Mouse (Mus musculus): ENCODE measurements around the gene Mmp23. TPM values are rescaled to one million over a fixed set of nuclear protein-coding genes. Genes with fewer than 3 reads are reported as not detected.

Gene Mmp23
- total RNA-seq, 4 experiments from 2014 or later: 4.8 to 8.4 (median 6.7) TPM

DNA sequence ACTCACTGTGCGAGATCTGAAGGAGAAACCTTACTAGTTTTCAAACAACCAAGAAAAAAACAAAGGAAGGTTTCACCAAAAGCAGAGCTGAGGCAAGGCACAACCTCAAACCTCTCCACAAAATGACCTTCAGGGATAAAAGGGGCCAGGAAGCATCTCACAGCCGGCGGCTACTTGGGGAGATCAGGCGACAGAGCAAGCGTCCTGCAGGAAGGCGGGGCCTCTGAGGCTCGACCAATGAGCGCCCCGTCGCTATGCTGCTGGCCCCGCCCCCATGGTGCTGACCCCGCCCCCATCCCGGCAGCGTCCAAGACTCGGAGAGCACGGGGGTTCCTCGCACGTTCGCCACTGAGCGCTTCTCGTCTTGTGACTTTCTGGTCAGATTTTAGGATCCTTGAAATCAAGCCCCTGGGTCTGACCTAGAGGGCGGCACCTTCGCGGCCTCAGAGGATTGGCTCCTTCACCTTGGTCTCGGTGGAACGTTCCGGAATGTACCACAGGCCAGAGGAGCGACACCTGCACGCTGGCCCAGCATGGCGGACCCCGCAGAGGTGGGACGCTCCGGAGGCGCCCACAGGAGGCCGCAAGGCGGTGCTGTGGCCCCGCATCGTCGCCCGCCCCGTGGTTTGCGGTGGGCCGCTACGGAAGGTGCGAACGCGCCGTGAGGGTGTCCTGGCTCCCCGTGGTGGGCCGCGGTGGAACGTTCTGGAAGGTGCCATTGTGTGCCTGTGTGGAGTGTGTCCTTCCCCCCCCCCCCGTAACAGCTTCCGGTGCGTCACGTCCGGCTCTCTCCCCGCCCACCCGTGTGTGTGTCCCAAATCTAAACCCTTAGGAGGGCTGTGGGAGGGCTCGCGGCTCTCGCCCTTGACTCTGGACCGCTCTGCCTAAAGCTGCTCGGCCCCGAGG is 51.8 kb downstream of the Mmp23 start, which contains the start of gene Slc35e2:
TSS of gene Slc35e2 (plus strand) at position 326 of the 906 bp plus-strand sequence.
- peak; percentile 86 for DNase-seq

Other genes starting within 250 kb of the Mmp23 start
- 1 to 10 TPM; 1.0 to 3.4 (median 1.4) TPM for gene Cfap74, start 244.2 kb downstream of the Mmp23 start, total RNA-seq (2022)
- gene Tmem52, start 184.3 kb downstream of the Mmp23 start, total RNA-seq (2022): 10 to 100 TPM in 3 of 4 experiments, 1 to 10 TPM in 1; 5.8 to 48.6 (median 27.3) TPM
- 100 to 1,000 TPM; 344 to 487 (median 448) TPM for gene Gnb1, start 162.0 kb downstream of the Mmp23 start, total RNA-seq (2022)
- 100 to 1,000 TPM; 155 to 289 (median 213) TPM for gene Nadk, start 91.0 kb downstream of the Mmp23 start, total RNA-seq (2022)
- 10 to 100 TPM; 38.8 to 54.2 (median 44.9) TPM for gene Slc35e2, start 52.0 kb downstream of the Mmp23 start, total RNA-seq (2022)
- 10 to 100 TPM; 43.1 to 56.6 (median 47.3) TPM for gene Cdk11b, start 28.5 kb downstream of the Mmp23 start, total RNA-seq (2022)
- not detected for gene Gm10563, start 8.0 kb downstream of the Mmp23 start, total RNA-seq (2022)
- 10 to 100 TPM; 53.5 to 74.5 (median 61.5) TPM for gene Mib2, start 15.8 kb upstream of the Mmp23 start, total RNA-seq (2022)
- 10 to 100 TPM; 67.7 to 72.0 (median 69.9) TPM for gene Fndc10, start 41.0 kb upstream of the Mmp23 start, total RNA-seq (2022)
- gene Ssu72, start 51.4 kb upstream of the Mmp23 start, total RNA-seq (2022): 100 to 1,000 TPM; 106 to 127 (median 114) TPM
- gene Tmem240, start 81.4 kb upstream of the Mmp23 start, total RNA-seq (2022): 1 to 10 TPM in 3 of 4 experiments, under 1 TPM in 1; 0.90 to 1.2 (median 1.1) TPM
- gene Atad3a, start 107.7 kb upstream of the Mmp23 start, total RNA-seq (2022): 10 to 100 TPM; 69.5 to 90.1 (median 77.6) TPM
- 1 to 10 TPM; 3.2 to 6.9 (median 4.7) TPM for gene Vwa1, start 121.3 kb upstream of the Mmp23 start, total RNA-seq (2022)
- 1 to 10 TPM in 1 of 4 experiments, under 1 TPM in 3; 0.17 to 1.0 (median 0.62) TPM for gene Tmem88b, start 132.5 kb upstream of the Mmp23 start, total RNA-seq (2022)
- gene Ankrd65, start 137.1 kb upstream of the Mmp23 start, total RNA-seq (2022): not detected
- gene Mrpl20, start 149.5 kb upstream of the Mmp23 start, total RNA-seq (2022): 100 to 1,000 TPM; 102 to 144 (median 126) TPM
- 100 to 1,000 TPM in 3 of 4 experiments, 10 to 100 TPM in 1; 88.5 to 164 (median 122) TPM for gene Ccnl2, start 159.1 kb upstream of the Mmp23 start, total RNA-seq (2022)
- gene Aurkaip1, start 177.9 kb upstream of the Mmp23 start, total RNA-seq (2022): 100 to 1,000 TPM; 134 to 175 (median 158) TPM
- gene Mxra8, start 186.3 kb upstream of the Mmp23 start, total RNA-seq (2022): 10 to 100 TPM; 45.1 to 93.9 (median 66.8) TPM
- gene Dvl1, start 194.0 kb upstream of the Mmp23 start, total RNA-seq (2022): 100 to 1,000 TPM in 1 of 4 experiments, 10 to 100 TPM in 3; 69.6 to 110 (median 73.1) TPM
- gene Tas1r3, start 210.0 kb upstream of the Mmp23 start, total RNA-seq (2022): 1 to 10 TPM in 1 of 4 experiments, under 1 TPM in 3; 0.46 to 1.2 (median 0.62) TPM
- gene Cptp, start 216.1 kb upstream of the Mmp23 start, total RNA-seq (2022): 10 to 100 TPM; 16.4 to 29.0 (median 17.9) TPM
- 10 to 100 TPM; 32.3 to 34.6 (median 33.3) TPM for gene Ints11, start 216.2 kb upstream of the Mmp23 start, total RNA-seq (2022)
- gene Pusl1, start 238.4 kb upstream of the Mmp23 start, total RNA-seq (2022): 10 to 100 TPM; 23.2 to 51.5 (median 41.4) TPM
- 10 to 100 TPM; 18.2 to 49.2 (median 30.9) TPM for gene Acap3, start 238.4 kb upstream of the Mmp23 start, total RNA-seq (2022)